Mouse (Mus musculus) CH12.LX (cell line): Measurements from ENCODE around the gene Nup37.

ENCODE experiments used
- BHLHE40 ChIP-seq: IDR thresholded peaks from 2 replicates; pipeline ENCODE4 v1.6.1; 2011; ENCODE audit warnings: mild to moderate bottlenecking, low read depth, low read length, improper control_type of control experiment
- CTCF ChIP-seq, 2 experiments: IDR thresholded peaks in 1 of 2; conservative IDR thresholded peaks in 1 of 2; 2 replicates each; pipeline ENCODE4 v1.5.1; 2011 to 2012; ENCODE audit warnings: low read depth in 2 of 2, low read length in 2 of 2, improper control_type of control experiment in 1 of 2, inconsistent platforms in 1 of 2, mild to moderate bottlenecking in 1 of 2, moderate library complexity in 1 of 2
- E2F4 ChIP-seq: IDR thresholded peaks from 2 replicates; pipeline ENCODE4 v1.6.1; 2011; ENCODE audit warnings: low read depth, low read length, improper control_type of control experiment; ENCODE audit not compliant: insufficient replicate concordance
- ELF1 ChIP-seq: IDR thresholded peaks from 2 replicates; pipeline ENCODE4 v1.6.1; 2014; ENCODE audit warnings: low read depth, mild to moderate bottlenecking, inconsistent platforms, low read length, improper control_type of control experiment
- EP300 ChIP-seq: IDR thresholded peaks from 2 replicates; pipeline ENCODE4 v1.6.1; 2011; ENCODE audit warnings: low read length, improper control_type of control experiment
- ETS1 ChIP-seq: conservative IDR thresholded peaks from 2 replicates; pipeline ENCODE4 v1.6.1; 2012; ENCODE audit warnings: low read depth, mild to moderate bottlenecking, inconsistent platforms, low read length, improper control_type of control experiment, moderate library complexity
- JUND ChIP-seq: conservative IDR thresholded peaks from 2 replicates; pipeline ENCODE4 v1.6.1; 2011; ENCODE audit warnings: low read depth, low read length, improper control_type of control experiment
- MYC ChIP-seq: IDR thresholded peaks from 2 replicates; pipeline ENCODE4 v1.6.1; 2011; ENCODE audit warnings: low read depth, mild to moderate bottlenecking, improper control_type of control experiment, low read length
- POLR2A ChIP-seq: IDR thresholded peaks from 2 replicates; pipeline ENCODE4 v1.6.1; 2011; ENCODE audit warnings: low read depth, mild to moderate bottlenecking, improper control_type of control experiment, low read length
- RAD21 ChIP-seq: IDR thresholded peaks from 2 replicates; pipeline ENCODE4 v1.6.1; 2011; ENCODE audit warnings: low read depth, mild to moderate bottlenecking, low read length, improper control_type of control experiment, moderate library complexity
- USF1 ChIP-seq: IDR thresholded peaks from 2 replicates; pipeline ENCODE4 v1.6.1; 2014; ENCODE audit warnings: low read depth, mild to moderate bottlenecking, inconsistent platforms, low read length, improper control_type of control experiment

GRCm38 (mm10) chr10:88225421-88225820, 78.6 kb downstream of the Nup37 start:
- TF ChIP-seq CTCF (conservative IDR thresholded peaks at IDR 0.05 in 1 of 2, IDR thresholded peaks at IDR 0.05 in 1 of 2; ENCODE audit: low read depth in 2 of 2, low read length in 2 of 2) (no peak), E2F4 (no peak), POLR2A (no peak), ELF1 (no peak), JUND (no peak), BHLHE40 (no peak), ETS1 (no peak), USF1 (no peak), EP300 (no peak), MYC (no peak), RAD21 (no peak)
